Mouse (Mus musculus): ENCODE results near the gene Txndc16.

DNA sequence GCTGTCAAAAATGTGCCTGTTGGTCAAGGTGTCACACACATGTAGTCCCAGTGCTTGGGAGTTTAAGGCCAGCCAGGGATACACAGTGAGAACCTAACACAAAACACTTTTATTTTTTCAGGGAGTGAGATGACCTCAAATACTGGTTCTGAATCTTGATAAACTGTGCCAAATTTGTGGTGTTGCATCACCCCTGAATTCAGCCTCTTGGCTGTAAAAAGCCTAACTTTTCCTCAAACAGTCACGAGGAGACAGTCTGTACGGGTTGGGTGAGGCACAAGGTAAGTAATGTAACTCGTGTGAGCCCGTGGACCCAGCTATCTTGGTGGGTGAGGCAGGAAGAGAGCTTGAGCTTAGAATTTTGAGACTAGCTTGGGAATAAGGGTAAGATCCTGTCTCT, 130.1 kb downstream of the Txndc16 start:
- TF ChIP-seq CTCF (conservative IDR thresholded peaks at IDR 0.05; ENCODE audit: low read length) (no peak), NANOG (IDR thresholded peaks at IDR 0.05; ENCODE audit: borderline replicate concordance, low read length) (no peak)
